Mouse (Mus musculus) neural tube, postnatal 0 days (tissue): ENCODE measurements around the gene B3gat3. TPM values are rescaled to one million over a fixed set of nuclear protein-coding genes. Genes with fewer than 3 reads are reported as not detected.

Source experiments
- microRNA-seq: library from miRNA; unstranded; fragments of <30 nt; microRNA quantifications from one replicate; pipeline ENCODE4, GENCODE M21; 2016
- polyA plus RNA-seq: library from polyadenylated mRNA; unstranded; fragments of >200 nt; fragmentation: Nextera tagmentation; extraction: Ambion mirVana; gene quantifications from 2 replicates; pipeline ENCODE4 v1.2.1, GENCODE M21; 2015

Gene B3gat3
- polyA plus RNA-seq, 1 experiment from 2014 or later, result 83.2 TPM

Small RNA genes within 50 kb of the gene (microRNA-seq; reads per million reads assigned to microRNA genes)
- gene Mir5136, result not detected

Other genes with a start within 250 kb of the B3gat3 start
- 178 and 184 TPM in 2 replicates for gene Slc3a2, start 197.0 kb upstream of the B3gat3 start, polyA plus RNA-seq
- gene Wdr74, start 184.5 kb upstream of the B3gat3 start, polyA plus RNA-seq, result 76.3 and 80.4 TPM in 2 replicates
- 0.85 and 2.0 TPM in 2 replicates for gene 1700092M07Rik, start 179.7 kb upstream of the B3gat3 start, polyA plus RNA-seq
- 86.2 and 95.5 TPM in 2 replicates for gene Stx5a, start 179.0 kb upstream of the B3gat3 start, polyA plus RNA-seq
- 63.2 and 80.5 TPM in 2 replicates for gene Nxf1, start 163.3 kb upstream of the B3gat3 start, polyA plus RNA-seq
- gene Tmem223, start 149.4 kb upstream of the B3gat3 start, polyA plus RNA-seq, result 257 and 285 TPM in 2 replicates
- 31.8 and 35.1 TPM in 2 replicates for gene Tmem179b, start 145.9 kb upstream of the B3gat3 start, polyA plus RNA-seq
- 23.3 and 25.3 TPM in 2 replicates for gene Taf6l, start 134.0 kb upstream of the B3gat3 start, polyA plus RNA-seq
- 167 and 188 TPM in 2 replicates for gene Polr2g, start 121.8 kb upstream of the B3gat3 start, polyA plus RNA-seq
- 5.0 and 5.5 TPM in 2 replicates for gene Zbtb3, start 117.8 kb upstream of the B3gat3 start, polyA plus RNA-seq
- 45.1 and 45.3 TPM in 2 replicates for gene Ttc9c, start 101.0 kb upstream of the B3gat3 start, polyA plus RNA-seq
- gene Hnrnpul2, start 100.4 kb upstream of the B3gat3 start, polyA plus RNA-seq, result 6.9 and 7.5 TPM in 2 replicates
- not detected in 2 replicates for gene AC129217.1, start 90.6 kb upstream of the B3gat3 start, polyA plus RNA-seq
- 124 and 129 TPM in 2 replicates for gene Bscl2, start 82.9 kb upstream of the B3gat3 start, polyA plus RNA-seq
- gene Gng3, start 81.2 kb upstream of the B3gat3 start, polyA plus RNA-seq, result 623 and 651 TPM in 2 replicates
- gene Lrrn4cl, start 69.6 kb upstream of the B3gat3 start, polyA plus RNA-seq, result 1.4 and 2.2 TPM in 2 replicates
- 150 and 155 TPM in 2 replicates for gene Ubxn1, start 48.9 kb upstream of the B3gat3 start, polyA plus RNA-seq
- gene Uqcc3, start 39.5 kb upstream of the B3gat3 start, polyA plus RNA-seq, result 70.9 and 75.2 TPM in 2 replicates
- gene Lbhd1, start 36.6 kb upstream of the B3gat3 start, polyA plus RNA-seq, result 19.7 and 26.1 TPM in 2 replicates
- gene Gm49403, start 36.4 kb upstream of the B3gat3 start, polyA plus RNA-seq, result not detected in 2 replicates
- gene 1810009A15Rik, start 31.5 kb upstream of the B3gat3 start, polyA plus RNA-seq, result 43.2 and 44.0 TPM in 2 replicates
- 0.21 TPM in 1 of 2 replicates, not detected in the other for gene Gm49416, start 31.4 kb upstream of the B3gat3 start, polyA plus RNA-seq
- gene Ints5, start 27.4 kb upstream of the B3gat3 start, polyA plus RNA-seq, result 21.7 and 23.3 TPM in 2 replicates
- 47.1 and 53.9 TPM in 2 replicates for gene Ganab, start 22.3 kb upstream of the B3gat3 start, polyA plus RNA-seq
- 5.2 and 5.4 TPM in 2 replicates for gene Rom1, start 9.0 kb downstream of the B3gat3 start, polyA plus RNA-seq
- gene Eml3, start 9.2 kb downstream of the B3gat3 start, polyA plus RNA-seq, result 14.3 and 15.3 TPM in 2 replicates
- gene Mta2, start 21.5 kb downstream of the B3gat3 start, polyA plus RNA-seq, result 58.6 and 60.1 TPM in 2 replicates
- gene Tut1, start 33.5 kb downstream of the B3gat3 start, polyA plus RNA-seq, result 15.0 and 18.8 TPM in 2 replicates
- 250 and 257 TPM in 2 replicates for gene Eef1g, start 46.7 kb downstream of the B3gat3 start, polyA plus RNA-seq
- gene Ahnak, start 68.9 kb downstream of the B3gat3 start, polyA plus RNA-seq, result 9.2 and 15.0 TPM in 2 replicates
- gene Scgb1a1, start 167.6 kb downstream of the B3gat3 start, polyA plus RNA-seq, result not detected in 2 replicates
- 52.7 and 53.1 TPM in 2 replicates for gene Asrgl1, start 215.3 kb downstream of the B3gat3 start, polyA plus RNA-seq